Mouse (Mus musculus) limb, embryonic 15.5 days (tissue): Measurements from ENCODE around the gene Caln1. TPM values are rescaled to one million over a fixed set of nuclear protein-coding genes. Genes with fewer than 3 reads are reported as not detected.
A peak's percentile ranks its signal among the peaks of the same experiment; 100 is the strongest.

Experiments
- ATAC-seq: fragments of 200-750 bp; cut with Nextera tagmentation; 2 replicates; pipeline ENCODE4 v1.8.0; 2017; ENCODE audit warnings: low read depth, moderate TSS enrichment; ENCODE audit not compliant: insufficient number of reproducible peaks, low FRiP score, low TSS enrichment
- H3K27ac ChIP-seq: fragments of 300-500 bp; sonication (generic); 2 replicates; pipeline ENCODE4 v1.5.1; 2015; ENCODE audit warnings: moderate library complexity, mild to moderate bottlenecking, inconsistent platforms
- H3K27me3 ChIP-seq: fragments of 300-500 bp; sonication (generic); 2 replicates; pipeline ENCODE4 v1.6.1; 2015; ENCODE audit warnings: inconsistent platforms
- H3K36me3 ChIP-seq: fragments of 300-500 bp; sonication (generic); 2 replicates; pipeline ENCODE4 v1.6.1; 2015; ENCODE audit warnings: inconsistent platforms
- H3K4me1 ChIP-seq: fragments of 300-500 bp; sonication (generic); 2 replicates; pipeline ENCODE4 v1.6.1; 2015; ENCODE audit warnings: inconsistent platforms
- H3K4me2 ChIP-seq: fragments of 300-500 bp; sonication (generic); 2 replicates; pipeline ENCODE4 v1.6.1; 2015; ENCODE audit warnings: mild to moderate bottlenecking, inconsistent platforms
- H3K4me3 ChIP-seq: fragments of 300-500 bp; sonication (generic); 2 replicates; pipeline ENCODE4 v1.5.1; 2015; ENCODE audit warnings: mild to moderate bottlenecking, inconsistent platforms
- H3K9ac ChIP-seq: fragments of 300-500 bp; sonication (generic); 2 replicates; pipeline ENCODE4 v1.6.1; 2015; ENCODE audit warnings: inconsistent platforms
- H3K9me3 ChIP-seq: fragments of 300-500 bp; sonication (generic); 2 replicates; pipeline ENCODE4 v1.6.1; 2016; ENCODE audit warnings: inconsistent platforms
- WGBS: fragments of 180-500 bp; shearing (Covaris S2); methylation state at CpG from one replicate; pipeline ENCODE4 v1.1.7; 2015; 5-methylcytosine and 5-hydroxymethylcytosine counted together
- polyA plus RNA-seq: library from polyadenylated mRNA; unstranded; fragments of >200 nt; fragmentation: Nextera tagmentation; extraction: Ambion mirVana; gene quantifications from 2 replicates; pipeline ENCODE4 v1.2.1, GENCODE M21; 2015

The Caln1 gene
- polyA plus RNA-seq, 1 experiment from 2014 or later, result 2.1 TPM

- Histone ChIP-seq H3K4me2 (no peak overlapping the region), H3K9me3 (no peaks in the 10 kb centered on the region), H3K27me3 (no peaks in the 10 kb centered on the region), H3K27ac (no peak overlapping the region), H3K4me3 (no peak overlapping the region), H3K9ac (no peak overlapping the region), H3K36me3 (no peaks in the 10 kb centered on the region), H3K4me1 (no peaks in the 10 kb centered on the region)
- WGBS, result 73% methylated on average over 2 of the region's 2 CpGs
- ATAC-seq, result no peak
These were observed 456.5 kb downstream of the Caln1 start for GRCm38 (mm10) chr5:130825797-130826196.

DNA sequence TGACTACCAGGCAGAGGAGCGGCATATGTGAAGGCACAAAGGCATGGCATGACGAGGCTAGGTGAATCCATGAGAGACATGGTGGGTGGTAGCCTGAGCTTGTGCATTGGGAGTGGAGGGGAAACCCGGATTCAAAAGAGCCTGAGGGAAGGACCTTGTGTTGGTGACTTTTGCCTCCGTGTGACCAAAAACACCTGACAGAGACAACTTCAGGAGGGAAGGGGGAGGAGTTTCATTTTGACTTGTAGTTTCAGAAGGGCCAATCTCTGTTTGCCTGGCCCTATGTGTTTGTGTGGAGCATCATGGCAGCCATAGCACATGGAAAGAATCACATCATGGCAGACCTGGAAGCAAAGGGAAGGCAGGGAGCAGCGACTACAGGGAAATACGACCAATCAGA is 479.3 kb downstream of the Caln1 start:
- no peak overlapping the region for H3K4me3 ChIP-seq
- H3K4me2 ChIP-seq, result no peak overlapping the region
- no peak overlapping the region for H3K9ac ChIP-seq
- H3K27me3 ChIP-seq, result no peaks in the 10 kb centered on the region
- H3K36me3 ChIP-seq, result no peaks in the 10 kb centered on the region
- H3K9me3 ChIP-seq, result no peaks in the 10 kb centered on the region
- ATAC-seq, result no peak
- no peak overlapping the region for H3K27ac ChIP-seq
- H3K4me1 ChIP-seq, result peaks cover 16% of the 10 kb centered on the region; the same call in 1 of the 2 replicates
- 85% methylated on average over 6 of the region's 6 CpGs for WGBS

GRCm38 (mm10) chr5:130849610-130850009 is 480.4 kb downstream of the Caln1 start:
- no peak for ATAC-seq
- Histone ChIP-seq H3K27ac (no peak overlapping the region), H3K36me3 (no peaks in the 10 kb centered on the region), H3K4me2 (no peak overlapping the region), H3K9ac (no peak overlapping the region), H3K4me3 (no peak overlapping the region), H3K9me3 (no peaks in the 10 kb centered on the region), H3K4me1 (peaks cover 17% of the 10 kb centered on the region; the same call in 1 of the 2 replicates), H3K27me3 (no peaks in the 10 kb centered on the region)
- 55% methylated on average over 4 of the region's 4 CpGs for WGBS

DNA sequence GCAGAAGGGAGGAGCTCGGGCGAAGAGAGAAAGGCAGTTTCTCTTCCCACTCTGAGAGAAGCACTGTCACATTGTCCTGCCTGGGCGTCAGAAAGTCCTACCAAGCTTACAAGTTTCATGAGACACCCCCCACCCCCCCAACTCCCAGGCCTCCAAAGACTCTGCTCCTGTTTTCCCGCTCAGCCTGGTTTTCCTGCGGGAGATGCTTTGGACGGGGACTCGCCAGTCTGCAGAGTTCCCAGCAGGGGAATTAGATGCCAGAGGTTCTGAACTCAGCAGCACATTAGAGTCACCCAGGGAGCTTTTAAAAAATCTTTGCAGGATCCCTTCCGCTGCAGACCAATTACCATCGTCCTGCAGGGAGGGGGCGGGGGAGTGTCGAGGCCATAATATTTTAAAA is 482.9 kb downstream of the Caln1 start:
- Histone ChIP-seq H3K9me3 (no peaks in the 10 kb centered on the region), H3K27ac (no peak overlapping the region), H3K4me3 (0 out of 2 replicates have a peak overlapping the region, but pooled peaks have one; percentile 11), H3K4me2 (peak overlapping the region; percentile 39), H3K9ac (no peak overlapping the region), H3K4me1 (peaks cover 17% of the 10 kb centered on the region; the same call in 1 of the 2 replicates), H3K36me3 (no peaks in the 10 kb centered on the region), H3K27me3 (0 out of 2 replicates have a peak, but pooled peaks cover 4% of the 10 kb centered on the region)
- WGBS, result 4% methylated on average over 11 of the region's 11 CpGs
- ATAC-seq, result no peak

DNA sequence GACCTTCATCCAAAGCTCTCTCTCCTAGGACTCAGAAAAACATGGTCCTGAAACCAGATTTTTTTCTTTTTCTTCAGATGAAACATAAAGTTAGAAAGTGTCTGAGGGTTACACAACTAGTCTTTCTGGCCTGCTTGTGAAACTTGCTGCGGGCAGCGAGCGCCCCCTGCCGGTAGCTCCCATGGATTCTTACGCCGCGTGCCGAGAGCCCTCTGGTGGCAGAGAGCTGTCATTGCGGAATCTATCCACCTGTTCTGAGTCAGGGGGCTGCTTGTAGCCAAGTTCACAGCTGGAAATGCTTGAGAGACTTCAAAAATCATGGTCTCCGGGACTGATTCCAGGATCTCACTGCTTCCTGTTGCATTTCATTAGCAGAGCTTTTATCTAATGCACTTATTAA is 484.1 kb downstream of the Caln1 start:
- H3K27ac ChIP-seq, result no peak overlapping the region
- 0 out of 2 replicates have a peak, but pooled peaks cover 4% of the 10 kb centered on the region for H3K27me3 ChIP-seq
- H3K9ac ChIP-seq, result no peak overlapping the region
- no peak overlapping the region for H3K4me2 ChIP-seq
- ATAC-seq, result no peak
- no peak overlapping the region for H3K4me3 ChIP-seq
- no peaks in the 10 kb centered on the region for H3K9me3 ChIP-seq
- H3K4me1 ChIP-seq, result peaks cover 17% of the 10 kb centered on the region; the same call in 1 of the 2 replicates
- H3K36me3 ChIP-seq, result no peaks in the 10 kb centered on the region
- WGBS, result 1% methylated on average over 10 of the region's 10 CpGs

DNA sequence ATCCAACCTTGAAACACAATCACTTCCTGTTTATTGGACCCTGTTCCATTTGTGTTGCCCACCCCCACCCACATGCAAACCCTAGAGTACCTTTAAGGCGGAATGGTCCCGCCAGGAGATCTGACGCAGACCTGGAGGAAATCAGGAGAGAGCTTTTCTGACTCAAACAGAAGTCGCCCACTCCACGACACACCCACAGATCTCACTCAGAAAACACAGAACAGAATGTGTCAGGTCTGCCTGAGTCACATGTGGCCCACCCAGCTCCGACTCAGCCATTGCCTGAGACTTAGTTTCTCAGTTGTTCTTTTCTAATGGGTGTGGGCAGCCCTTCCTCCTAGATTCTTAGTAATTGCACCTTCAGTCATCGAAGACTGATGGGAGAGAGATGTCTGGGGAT is 485.2 kb downstream of the Caln1 start:
- Histone ChIP-seq H3K4me3 (no peak overlapping the region), H3K27ac (no peak overlapping the region), H3K9ac (no peak overlapping the region), H3K4me1 (peaks cover 17% of the 10 kb centered on the region; the same call in 1 of the 2 replicates), H3K27me3 (peaks cover 7% of the 10 kb centered on the region; the same call in 1 of the 2 replicates), H3K4me2 (no peak overlapping the region), H3K36me3 (no peaks in the 10 kb centered on the region), H3K9me3 (no peaks in the 10 kb centered on the region)
- ATAC-seq, result no peak
- WGBS, result 77% methylated on average over 7 of the region's 7 CpGs

DNA sequence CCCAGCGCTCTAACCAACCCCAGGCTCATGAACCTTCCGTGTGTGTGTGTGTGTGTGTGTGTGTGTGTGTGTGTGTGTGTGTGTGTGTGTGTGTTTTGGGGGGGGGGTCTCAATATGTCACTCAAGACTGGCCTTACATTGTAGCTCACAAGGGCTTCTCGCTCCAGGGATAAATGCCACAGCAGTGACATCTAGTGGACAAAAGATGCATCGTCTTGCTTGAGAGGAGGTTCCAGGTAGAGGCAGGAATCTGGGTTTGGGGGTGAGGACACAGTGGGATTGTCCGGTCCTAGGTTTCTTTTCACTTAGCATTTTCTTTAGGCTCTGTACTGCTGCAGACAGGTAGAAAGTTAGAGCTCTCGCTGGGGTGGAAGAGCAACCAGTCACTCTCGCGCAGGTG is 488.9 kb downstream of the Caln1 start:
- no peak overlapping the region for H3K27ac ChIP-seq
- H3K4me1 ChIP-seq, result peaks cover 2% of the 10 kb centered on the region; the same call in 1 of the 2 replicates
- H3K9ac ChIP-seq, result no peak overlapping the region
- no peaks in the 10 kb centered on the region for H3K36me3 ChIP-seq
- 25% methylated on average over 8 of the region's 8 CpGs for WGBS
- no peak overlapping the region for H3K4me3 ChIP-seq
- H3K9me3 ChIP-seq, result no peaks in the 10 kb centered on the region
- no peak overlapping the region for H3K4me2 ChIP-seq
- H3K27me3 ChIP-seq, result peaks cover 7% of the 10 kb centered on the region; the same call in 1 of the 2 replicates
- no peak for ATAC-seq

DNA sequence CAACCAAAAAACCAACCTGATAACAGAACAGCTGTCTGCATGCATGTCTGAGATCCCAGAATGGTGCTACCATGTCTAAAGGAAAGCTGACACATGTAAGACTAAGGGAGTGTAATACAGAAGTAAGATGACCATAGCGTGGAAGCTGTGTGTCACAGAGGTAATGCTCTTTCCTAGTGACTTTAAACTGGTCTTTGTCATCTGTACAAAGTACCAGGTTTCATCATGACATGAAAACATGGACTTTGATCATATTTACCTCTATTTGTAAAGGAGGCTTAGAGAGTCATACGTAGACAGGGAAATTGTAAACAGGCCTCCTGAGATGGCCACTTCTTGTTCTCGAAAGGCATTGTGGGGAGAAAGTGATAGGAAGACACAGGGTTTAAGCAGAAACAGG is 489.5 kb downstream of the Caln1 start:
- 67% methylated on average over 3 of the region's 3 CpGs for WGBS
- Histone ChIP-seq H3K4me2 (no peak overlapping the region), H3K9me3 (no peaks in the 10 kb centered on the region), H3K27me3 (peaks cover 7% of the 10 kb centered on the region; the same call in 1 of the 2 replicates), H3K4me3 (no peak overlapping the region), H3K4me1 (no peaks in the 10 kb centered on the region), H3K27ac (no peak overlapping the region), H3K9ac (no peak overlapping the region), H3K36me3 (no peaks in the 10 kb centered on the region)
- ATAC-seq, result no peak

DNA sequence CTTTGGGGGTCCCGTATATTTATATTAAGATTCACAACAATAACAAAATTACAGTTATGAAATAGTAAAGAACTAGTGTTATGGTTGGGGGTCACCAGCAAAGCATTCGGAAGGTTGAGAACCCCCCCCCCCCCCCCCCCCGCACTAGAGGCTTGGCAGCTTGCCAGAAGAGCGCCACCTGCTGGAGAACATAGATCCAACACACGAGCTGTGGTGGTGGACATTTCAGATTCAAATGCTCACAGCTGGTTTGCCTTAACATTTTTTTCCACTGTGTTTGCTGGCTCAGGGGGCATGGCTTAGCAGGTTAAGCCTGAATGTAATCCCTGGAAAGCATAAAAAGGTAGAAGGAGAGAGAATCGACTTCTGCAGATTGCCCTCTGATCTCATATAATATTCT is 490.5 kb downstream of the Caln1 start:
- no peak overlapping the region for H3K27ac ChIP-seq
- no peak overlapping the region for H3K9ac ChIP-seq
- H3K4me2 ChIP-seq, result no peak overlapping the region
- 26% methylated on average over 6 of the region's 6 CpGs for WGBS
- no peaks in the 10 kb centered on the region for H3K36me3 ChIP-seq
- no peak for ATAC-seq
- H3K4me3 ChIP-seq, result no peak overlapping the region
- peaks cover 7% of the 10 kb centered on the region; the same call in 1 of the 2 replicates for H3K27me3 ChIP-seq
- no peaks in the 10 kb centered on the region for H3K4me1 ChIP-seq
- no peaks in the 10 kb centered on the region for H3K9me3 ChIP-seq

- no peaks in the 10 kb centered on the region for H3K9me3 ChIP-seq
- H3K36me3 ChIP-seq, result no peaks in the 10 kb centered on the region
- no peak overlapping the region for H3K4me3 ChIP-seq
- peaks cover 3% of the 10 kb centered on the region; the same call in 1 of the 2 replicates for H3K27me3 ChIP-seq
- no peak overlapping the region for H3K4me2 ChIP-seq
- no peak overlapping the region for H3K27ac ChIP-seq
- no peak overlapping the region for H3K9ac ChIP-seq
- H3K4me1 ChIP-seq, result no peaks in the 10 kb centered on the region
- 46% methylated on average over 5 of the region's 5 CpGs for WGBS
- ATAC-seq, result no peak
These were observed 493.0 kb downstream of the Caln1 start for GRCm38 (mm10) chr5:130862302-130862701.

- no peak for ATAC-seq
- no peaks in the 10 kb centered on the region for H3K27me3 ChIP-seq
- 87% methylated on average over 1 of the region's 1 CpGs for WGBS
These were observed 500.6 kb downstream of the Caln1 start for GRCm38 (mm10) chr5:130869869-130870268.

GRCm38 (mm10) chr5:130871086-130871485 is 501.8 kb downstream of the Caln1 start:
- ATAC-seq, result no peak
- Histone ChIP-seq H3K4me2 (no peak overlapping the region), H3K27ac (no peak overlapping the region), H3K4me3 (no peak overlapping the region), H3K36me3 (0 out of 2 replicates have a peak, but pooled peaks cover under 1% of the 10 kb centered on the region), H3K27me3 (no peaks in the 10 kb centered on the region), H3K9me3 (no peaks in the 10 kb centered on the region), H3K4me1 (no peaks in the 10 kb centered on the region), H3K9ac (no peak overlapping the region)
- WGBS, result 40% methylated on average over 8 of the region's 8 CpGs

More at GRCm38 (mm10) chr5:130869869-130870268, 500.6 kb downstream of the Caln1 start:
- Histone ChIP-seq H3K4me3 (no peak overlapping the region), H3K27ac (no peak overlapping the region), H3K9ac (no peak overlapping the region), H3K4me2 (no peak overlapping the region), H3K36me3 (no peaks in the 10 kb centered on the region), H3K4me1 (no peaks in the 10 kb centered on the region), H3K9me3 (no peaks in the 10 kb centered on the region)

GRCm38 (mm10) chr5:130875391-130875790 is 506.1 kb downstream of the Caln1 start:
- no peaks in the 10 kb centered on the region for H3K9me3 ChIP-seq
- 0 out of 2 replicates have a peak, but pooled peaks cover 4% of the 10 kb centered on the region for H3K36me3 ChIP-seq
- H3K9ac ChIP-seq, result no peak overlapping the region
- WGBS, result 90% methylated on average over 3 of the region's 3 CpGs
- no peak overlapping the region for H3K4me3 ChIP-seq
- no peak overlapping the region for H3K27ac ChIP-seq
- H3K4me1 ChIP-seq, result no peaks in the 10 kb centered on the region
- no peaks in the 10 kb centered on the region for H3K27me3 ChIP-seq
- ATAC-seq, result no peak
- no peak overlapping the region for H3K4me2 ChIP-seq
